Mouse (Mus musculus): ENCODE measurements at regions not wholly inside any gene's neighbourhood (a gene's known extent, or its start where the extent isn't known, plus 50 kb on each side); places are given as distances from the start of the nearest gene placed in this dataset.

DNA sequence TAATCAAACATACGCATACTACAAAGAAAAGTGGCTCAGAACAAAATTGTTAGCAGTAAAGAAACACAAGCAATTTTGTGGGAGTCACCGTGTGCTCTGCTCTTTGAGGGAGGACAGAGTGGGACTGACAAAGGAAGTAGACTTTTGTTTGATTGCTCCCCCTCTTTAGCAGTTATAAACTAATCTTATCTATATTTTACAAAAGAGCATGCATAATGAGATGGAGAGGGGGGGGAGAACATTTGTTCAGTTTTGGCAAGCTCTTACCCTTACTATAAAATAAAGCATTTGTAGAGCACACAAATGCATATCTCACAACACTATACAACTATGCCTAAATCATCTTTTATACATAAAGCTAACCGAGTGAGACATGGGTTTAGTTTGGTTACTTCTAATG, 332.9 kb downstream of the Tex13c3 start:
- TF ChIP-seq POLR2A (IDR thresholded peaks at IDR 0.05; ENCODE audit: insufficient read depth, low read depth, low read length) (no peak), CTCF (IDR thresholded peaks at IDR 0.05; ENCODE audit: insufficient read depth, low read depth, low read length) (no peak)

Measured in olfactory bulb, adult 2 months (tissue).